Mouse (Mus musculus): Measurements from ENCODE around the gene Fgf15. TPM values are rescaled to one million over a fixed set of nuclear protein-coding genes. Genes with fewer than 3 reads are reported as not detected.

Gene Fgf15
- polyA plus RNA-seq, 1 experiment from 2014 or later: not detected

GRCm38 (mm10) chr7:144867602-144868001 is 28.7 kb upstream of the Fgf15 start:
- Histone ChIP-seq H3K9me3 (ENCODE audit: control insufficient read depth, low read length) (no peaks in the 10 kb centered on the region), H3K36me3 (ENCODE audit: control insufficient read depth, insufficient read depth, low read length) (no peaks in the 10 kb centered on the region), H3K27ac (replicated peaks in 1 of 2; ENCODE audit: control insufficient read depth in 1 of 2, insufficient read depth in 1 of 2, low read depth in 2 of 2, low read length in 2 of 2) (no peak overlapping the region), H3K4me1 (ENCODE audit: control insufficient read depth in 2 of 2, insufficient read depth in 2 of 2, low read length in 2 of 2) (peaks cover 0 to under 1% of the 10 kb centered on the region in 2 experiments; a peak in 1 of 4 replicates), H3K27me3 (ENCODE audit: control insufficient read depth, insufficient read depth, low read length) (peaks cover 47% of the 10 kb centered on the region), H3K9ac (ENCODE audit: low read length) (no peak overlapping the region), H3K4me2 (ENCODE audit: low read length) (no peak overlapping the region), H3K4me3 (ENCODE audit: control insufficient read depth in 1 of 2, insufficient read depth in 1 of 2, low read depth in 1 of 2, low read length in 2 of 2) (no peak overlapping the region)
- WGBS: 65% methylated on average over 8 of the region's 8 CpGs
- ATAC-seq (ENCODE audit: insufficient number of reproducible peaks, insufficient read depth, low FRiP score, low read depth): no peak

GRCm38 (mm10) chr7:144872420-144872819 is 23.9 kb upstream of the Fgf15 start:
- ATAC-seq (ENCODE audit: insufficient number of reproducible peaks, insufficient read depth, low FRiP score, low read depth): no peak

GRCm38 (mm10) chr7:144873160-144873559 is 23.2 kb upstream of the Fgf15 start:
- H3K36me3 ChIP-seq (ENCODE audit: control insufficient read depth, insufficient read depth, low read length): no peaks in the 10 kb centered on the region
- no peak overlapping the region for H3K27ac ChIP-seq (replicated peaks in 1 of 2; ENCODE audit: control insufficient read depth in 1 of 2, insufficient read depth in 1 of 2, low read depth in 2 of 2, low read length in 2 of 2)
- 70% methylated on average over 4 of the region's 4 CpGs for WGBS
- no peak overlapping the region for H3K4me3 ChIP-seq (ENCODE audit: control insufficient read depth in 1 of 2, insufficient read depth in 1 of 2, low read depth in 1 of 2, low read length in 2 of 2)
- H3K27me3 ChIP-seq (ENCODE audit: control insufficient read depth, insufficient read depth, low read length): no peaks in the 10 kb centered on the region; the same call in 1 of the 2 replicates
- H3K9me3 ChIP-seq (ENCODE audit: control insufficient read depth, low read length): no peaks in the 10 kb centered on the region
- H3K9ac ChIP-seq (ENCODE audit: low read length): no peak overlapping the region
- peaks cover 6 to 7% of the 10 kb centered on the region in 2 experiments; a peak in 3 of 4 replicates for H3K4me1 ChIP-seq (ENCODE audit: control insufficient read depth in 2 of 2, insufficient read depth in 2 of 2, low read length in 2 of 2)
- H3K4me2 ChIP-seq (ENCODE audit: low read length): no peak overlapping the region
- no peak for ATAC-seq (ENCODE audit: insufficient number of reproducible peaks, insufficient read depth, low FRiP score, low read depth)

More at GRCm38 (mm10) chr7:144872420-144872819, 23.9 kb upstream of the Fgf15 start:
- Histone ChIP-seq H3K9me3 (ENCODE audit: control insufficient read depth, low read length) (no peaks in the 10 kb centered on the region), H3K27me3 (ENCODE audit: control insufficient read depth, insufficient read depth, low read length) (peaks cover 2% of the 10 kb centered on the region), H3K4me1 (ENCODE audit: control insufficient read depth in 2 of 2, insufficient read depth in 2 of 2, low read length in 2 of 2) (peaks cover 6 to 7% of the 10 kb centered on the region in 2 experiments; a peak in 3 of 4 replicates), H3K4me3 (ENCODE audit: control insufficient read depth in 1 of 2, insufficient read depth in 1 of 2, low read depth in 1 of 2, low read length in 2 of 2) (no peak overlapping the region), H3K4me2 (ENCODE audit: low read length) (no peak overlapping the region), H3K9ac (ENCODE audit: low read length) (no peak overlapping the region), H3K36me3 (ENCODE audit: control insufficient read depth, insufficient read depth, low read length) (no peaks in the 10 kb centered on the region), H3K27ac (replicated peaks in 1 of 2; ENCODE audit: control insufficient read depth in 1 of 2, insufficient read depth in 1 of 2, low read depth in 2 of 2, low read length in 2 of 2) (no peak overlapping the region)
- 56% methylated on average over 4 of the region's 4 CpGs for WGBS

GRCm38 (mm10) chr7:144874226-144874625 is 22.1 kb upstream of the Fgf15 start:
- Histone ChIP-seq H3K4me3 (ENCODE audit: control insufficient read depth in 1 of 2, insufficient read depth in 1 of 2, low read depth in 1 of 2, low read length in 2 of 2) (no peak overlapping the region), H3K36me3 (ENCODE audit: control insufficient read depth, insufficient read depth, low read length) (no peaks in the 10 kb centered on the region), H3K27ac (replicated peaks in 1 of 2; ENCODE audit: control insufficient read depth in 1 of 2, insufficient read depth in 1 of 2, low read depth in 2 of 2, low read length in 2 of 2) (no peak overlapping the region)

GRCm38 (mm10) chr7:144878401-144878800 is 17.9 kb upstream of the Fgf15 start:
- Histone ChIP-seq H3K27me3 (ENCODE audit: control insufficient read depth, insufficient read depth, low read length) (no peaks in the 10 kb centered on the region), H3K4me2 (ENCODE audit: low read length) (no peak overlapping the region), H3K4me1 (ENCODE audit: control insufficient read depth in 2 of 2, insufficient read depth in 2 of 2, low read length in 2 of 2) (peaks cover 3 to 9% of the 10 kb centered on the region in 2 experiments; a peak in 3 of 4 replicates), H3K27ac (replicated peaks in 1 of 2; ENCODE audit: control insufficient read depth in 1 of 2, insufficient read depth in 1 of 2, low read depth in 2 of 2, low read length in 2 of 2) (no peak overlapping the region), H3K9ac (ENCODE audit: low read length) (no peak overlapping the region), H3K36me3 (ENCODE audit: control insufficient read depth, insufficient read depth, low read length) (no peaks in the 10 kb centered on the region), H3K9me3 (ENCODE audit: control insufficient read depth, low read length) (no peaks in the 10 kb centered on the region), H3K4me3 (ENCODE audit: control insufficient read depth in 1 of 2, insufficient read depth in 1 of 2, low read depth in 1 of 2, low read length in 2 of 2) (no peak overlapping the region)
- no peak for ATAC-seq (ENCODE audit: insufficient number of reproducible peaks, insufficient read depth, low FRiP score, low read depth)
- WGBS: 100% methylated on average over 1 of the region's 1 CpGs

More at GRCm38 (mm10) chr7:144874226-144874625, 22.1 kb upstream of the Fgf15 start:
- H3K4me2 ChIP-seq (ENCODE audit: low read length): no peak overlapping the region
- no peaks in the 10 kb centered on the region for H3K9me3 ChIP-seq (ENCODE audit: control insufficient read depth, low read length)
- WGBS: 77% methylated on average over 4 of the region's 4 CpGs
- peaks cover 6 to 7% of the 10 kb centered on the region in 2 experiments; a peak in 3 of 4 replicates for H3K4me1 ChIP-seq (ENCODE audit: control insufficient read depth in 2 of 2, insufficient read depth in 2 of 2, low read length in 2 of 2)
- H3K9ac ChIP-seq (ENCODE audit: low read length): no peak overlapping the region; the same call in 1 of the 2 replicates
- no peaks in the 10 kb centered on the region for H3K27me3 ChIP-seq (ENCODE audit: control insufficient read depth, insufficient read depth, low read length)
- ATAC-seq (ENCODE audit: insufficient number of reproducible peaks, insufficient read depth, low FRiP score, low read depth): no peak

GRCm38 (mm10) chr7:144883106-144883505 is 13.2 kb upstream of the Fgf15 start:
- WGBS: 30% methylated on average over 2 of the region's 2 CpGs
- H3K9ac ChIP-seq (ENCODE audit: low read length): no peak overlapping the region
- H3K27me3 ChIP-seq (ENCODE audit: control insufficient read depth, insufficient read depth, low read length): 0 out of 2 replicates have a peak, but pooled peaks cover 2% of the 10 kb centered on the region
- H3K9me3 ChIP-seq (ENCODE audit: control insufficient read depth, low read length): no peaks in the 10 kb centered on the region
- no peak overlapping the region for H3K27ac ChIP-seq (replicated peaks in 1 of 2; ENCODE audit: control insufficient read depth in 1 of 2, insufficient read depth in 1 of 2, low read depth in 2 of 2, low read length in 2 of 2)
- no peak for ATAC-seq (ENCODE audit: insufficient number of reproducible peaks, insufficient read depth, low FRiP score, low read depth)
- peaks cover 7 to 10% of the 10 kb centered on the region in 2 experiments; a peak in 3 of 4 replicates for H3K4me1 ChIP-seq (ENCODE audit: control insufficient read depth in 2 of 2, insufficient read depth in 2 of 2, low read length in 2 of 2)
- H3K4me2 ChIP-seq (ENCODE audit: low read length): no peak overlapping the region
- H3K4me3 ChIP-seq (ENCODE audit: control insufficient read depth in 1 of 2, insufficient read depth in 1 of 2, low read depth in 1 of 2, low read length in 2 of 2): no peak overlapping the region
- H3K36me3 ChIP-seq (ENCODE audit: control insufficient read depth, insufficient read depth, low read length): no peaks in the 10 kb centered on the region

GRCm38 (mm10) chr7:144887672-144888071 is 8.7 kb upstream of the Fgf15 start:
- H3K4me2 ChIP-seq (ENCODE audit: low read length): no peak overlapping the region
- H3K36me3 ChIP-seq (ENCODE audit: control insufficient read depth, insufficient read depth, low read length): no peaks in the 10 kb centered on the region
- peaks cover 10% of the 10 kb centered on the region in 2 experiments; a peak in 3 of 4 replicates for H3K4me1 ChIP-seq (ENCODE audit: control insufficient read depth in 2 of 2, insufficient read depth in 2 of 2, low read length in 2 of 2)
- WGBS: 77% methylated on average over 2 of the region's 2 CpGs
- H3K27me3 ChIP-seq (ENCODE audit: control insufficient read depth, insufficient read depth, low read length): peaks cover 26% of the 10 kb centered on the region
- ATAC-seq (ENCODE audit: insufficient number of reproducible peaks, insufficient read depth, low FRiP score, low read depth): no peak
- no peak overlapping the region for H3K27ac ChIP-seq (replicated peaks in 1 of 2; ENCODE audit: control insufficient read depth in 1 of 2, insufficient read depth in 1 of 2, low read depth in 2 of 2, low read length in 2 of 2)
- H3K9me3 ChIP-seq (ENCODE audit: control insufficient read depth, low read length): no peaks in the 10 kb centered on the region
- no peak overlapping the region for H3K9ac ChIP-seq (ENCODE audit: low read length)
- H3K4me3 ChIP-seq (ENCODE audit: control insufficient read depth in 1 of 2, insufficient read depth in 1 of 2, low read depth in 1 of 2, low read length in 2 of 2): no peak overlapping the region
